Mouse (Mus musculus): ENCODE measurements at regions not wholly inside any gene's neighbourhood (a gene's known extent, or its start where the extent isn't known, plus 50 kb on each side); places are given as distances from the start of the nearest gene placed in this dataset.

DNA sequence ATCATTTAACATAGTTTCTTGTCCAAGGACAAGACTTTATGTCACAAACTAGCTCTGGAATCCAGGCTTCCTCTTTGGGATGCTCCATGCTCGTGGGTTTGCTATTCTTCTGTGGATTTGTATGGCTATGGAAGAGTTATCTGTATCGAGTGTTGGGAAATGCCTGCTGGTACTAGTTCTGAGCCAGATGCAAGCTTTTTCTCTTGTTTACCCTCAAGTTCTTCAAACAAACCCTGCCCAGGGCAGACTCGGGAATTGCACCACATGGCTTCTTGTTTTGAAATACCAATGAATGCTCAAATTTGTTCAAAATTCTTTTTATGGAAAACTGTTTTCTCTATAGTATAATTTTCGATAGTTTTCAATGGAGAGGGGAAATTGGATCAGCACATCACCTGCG is 400.5 kb upstream of the Sall1 start:
- no peak for DNase-seq (ENCODE audit: low read depth, low spot score)

DNA sequence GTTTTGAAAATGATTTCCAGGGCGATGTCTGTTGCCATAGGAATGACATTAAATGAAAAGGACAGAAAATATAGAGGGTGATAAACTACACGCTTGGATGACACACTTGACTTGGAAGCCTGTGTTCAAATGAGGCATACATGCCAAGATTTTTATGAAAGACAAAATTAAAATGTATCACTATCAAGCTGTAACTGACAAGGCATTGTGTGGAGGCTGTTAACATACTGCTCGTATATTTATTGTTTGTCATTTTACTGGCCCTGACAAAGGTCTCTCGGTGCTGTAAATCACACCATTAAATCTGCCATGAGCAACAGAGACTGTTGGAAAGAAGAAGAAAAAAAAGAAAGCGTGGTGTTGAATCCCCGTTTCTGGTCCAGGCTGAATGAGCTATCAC is 395.3 kb upstream of the Sall1 start:
- no peak for DNase-seq (ENCODE audit: low read depth, low spot score)

DNA sequence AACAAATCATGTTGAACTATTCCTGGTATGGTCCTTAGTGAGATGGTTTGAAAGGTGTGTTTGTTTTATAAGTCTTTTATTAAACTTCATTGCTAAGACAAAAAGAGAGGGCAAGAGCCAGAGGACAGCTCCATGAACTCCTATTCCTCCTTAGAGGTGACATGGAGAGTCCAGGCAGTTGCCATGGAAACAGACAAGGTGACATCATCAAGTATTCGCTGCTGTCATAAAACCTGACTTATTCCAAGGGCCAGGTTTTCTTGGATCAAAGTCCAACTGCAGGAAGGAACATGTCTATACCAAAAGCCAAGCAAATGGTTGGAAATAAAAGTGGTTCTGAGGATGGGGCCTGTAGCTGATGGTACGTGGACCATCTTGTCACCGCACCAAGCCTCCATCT is 383.0 kb upstream of the Sall1 start:
- no peak for DNase-seq (ENCODE audit: low read depth, low spot score)

DNA sequence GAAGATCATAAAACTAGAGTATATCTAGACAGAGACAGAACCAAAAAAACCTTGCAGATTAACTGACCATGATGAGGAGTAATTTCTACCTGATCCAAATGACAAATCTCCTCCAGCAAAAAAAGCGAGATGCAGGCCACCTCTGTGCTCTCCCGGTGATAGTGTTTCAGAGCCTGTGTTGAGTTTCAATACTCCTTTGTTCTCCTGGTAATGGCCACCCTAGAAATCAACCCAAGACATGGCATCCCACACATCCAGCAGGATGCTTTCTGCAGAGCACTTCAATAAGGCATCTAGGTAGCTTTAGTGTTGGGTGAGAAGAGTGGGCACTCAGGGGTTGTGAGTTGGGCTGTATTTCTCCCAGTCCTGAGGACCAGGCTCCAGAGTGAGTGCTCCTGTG is 371.3 kb upstream of the Sall1 start:
- no peak for DNase-seq (ENCODE audit: low read depth, low spot score)

DNA sequence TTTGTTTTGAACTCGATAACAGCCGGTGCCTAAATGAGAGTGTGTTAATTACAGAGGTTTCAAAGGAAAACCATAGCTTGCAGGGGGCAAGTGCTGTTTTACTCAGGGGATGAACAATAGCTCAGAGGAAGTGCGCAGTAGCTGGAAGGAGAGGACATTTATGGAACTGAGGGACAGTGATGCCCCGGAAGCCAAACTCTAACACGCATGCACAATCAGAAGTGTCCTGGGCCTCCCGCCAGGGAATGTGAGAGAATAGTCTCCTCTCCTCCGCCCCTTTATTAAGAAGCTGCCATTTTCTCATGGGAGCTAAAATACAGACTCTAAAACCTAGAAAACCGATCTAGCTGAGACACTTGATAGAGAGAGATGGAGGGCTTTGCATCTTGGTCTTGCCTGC is 368.5 kb upstream of the Sall1 start:
- DNase-seq (ENCODE audit: low read depth, low spot score), result no peak

DNA sequence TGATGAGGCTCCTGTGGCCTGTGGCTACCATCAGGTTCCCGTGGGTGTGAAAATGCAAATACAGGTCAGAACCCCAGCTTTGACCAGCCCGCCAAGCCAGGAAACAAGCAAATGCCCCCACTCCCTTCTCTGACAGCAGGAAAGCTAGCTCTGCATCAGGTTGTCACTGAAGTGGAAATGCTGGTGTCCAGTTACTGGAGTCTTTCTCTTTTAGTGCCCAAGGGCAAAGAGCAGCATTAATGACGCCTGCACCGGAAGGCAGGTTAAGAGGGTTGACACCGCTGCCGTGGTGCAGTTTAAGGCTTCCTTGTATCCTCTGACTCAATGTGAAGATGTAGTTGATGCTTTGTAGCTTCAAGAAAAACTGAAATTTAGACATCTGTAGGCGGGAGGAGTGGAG is 368.1 kb upstream of the Sall1 start:
- no peak for DNase-seq (ENCODE audit: low read depth, low spot score)

DNA sequence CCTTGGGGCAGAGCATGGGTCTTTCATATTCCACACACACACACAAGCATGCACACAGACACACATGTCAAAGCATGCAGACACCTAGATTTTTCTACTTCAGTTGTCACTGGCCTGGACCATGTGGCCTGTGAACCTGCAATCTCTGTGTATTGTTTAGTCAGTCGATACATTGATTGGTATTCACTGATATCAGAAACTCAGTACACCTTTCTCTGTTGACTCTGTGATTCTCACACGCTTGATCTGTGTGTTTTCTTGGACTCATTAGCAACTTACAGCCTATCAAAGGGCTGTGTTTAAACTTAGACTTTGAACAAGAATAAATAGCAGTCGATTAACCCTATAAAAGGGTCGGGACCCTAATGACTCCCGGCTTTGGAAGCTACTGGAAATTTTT is 362.7 kb upstream of the Sall1 start:
- DNase-seq (ENCODE audit: low read depth, low spot score), result no peak

DNA sequence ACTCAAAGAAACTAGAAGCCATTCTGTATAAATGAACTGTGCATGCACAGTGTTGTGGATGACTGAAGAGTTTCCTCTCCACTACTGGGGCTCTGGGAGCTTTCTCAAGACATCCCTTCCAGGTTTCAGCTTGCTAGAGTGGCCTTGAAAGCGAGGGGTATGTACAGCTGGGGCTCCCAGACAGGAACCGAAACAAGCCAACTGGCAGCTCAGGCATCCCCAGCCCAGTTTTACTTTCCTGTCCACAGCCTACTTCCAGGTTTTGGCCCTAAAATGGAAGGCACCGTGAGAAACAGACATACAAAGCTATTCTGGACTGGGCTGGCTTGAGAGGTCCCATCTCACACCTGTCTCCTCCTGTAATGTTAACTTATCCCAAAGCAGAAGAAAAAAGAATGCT is 360.3 kb upstream of the Sall1 start:
- no peak for DNase-seq (ENCODE audit: low read depth, low spot score)

DNA sequence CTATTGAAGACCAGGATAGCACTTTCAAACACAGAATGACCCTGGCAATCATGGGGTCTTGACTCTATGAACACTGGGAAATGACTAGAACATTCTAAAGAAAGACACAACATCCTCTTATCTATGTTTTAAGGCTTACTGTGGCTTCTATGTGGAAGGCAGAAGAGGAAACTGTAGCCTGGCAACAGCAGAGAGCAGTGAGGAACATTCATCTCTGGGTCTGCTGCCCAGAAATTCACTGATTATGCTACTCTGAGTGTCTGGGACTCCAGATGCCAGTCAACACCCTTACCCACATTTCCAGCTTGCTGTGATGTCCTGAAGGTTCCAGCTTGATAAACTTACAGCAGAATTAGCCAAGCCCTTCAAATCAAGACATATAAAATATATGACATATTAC is 352.7 kb upstream of the Sall1 start:
- DNase-seq (ENCODE audit: low read depth, low spot score), result no peak

DNA sequence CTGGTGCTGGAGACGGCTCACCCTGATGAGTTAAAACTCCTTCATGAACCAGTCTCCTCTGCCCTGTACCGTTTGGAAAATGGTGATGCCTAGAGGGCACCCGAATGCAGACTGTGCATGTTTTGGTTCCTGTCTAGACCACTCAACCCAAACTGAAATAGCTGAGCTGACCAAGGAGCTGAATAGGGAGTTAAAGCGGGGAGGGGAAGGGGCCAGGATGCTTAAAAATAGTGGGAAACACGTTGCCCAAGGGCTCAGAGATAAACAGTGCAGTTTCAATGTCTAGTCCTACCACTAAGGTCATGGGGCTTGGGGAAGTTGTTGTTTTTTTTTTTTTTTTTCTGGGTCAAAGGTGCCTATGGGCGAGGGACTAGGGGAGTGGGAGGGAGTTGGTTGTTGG is 348.8 kb upstream of the Sall1 start:
- DNase-seq (ENCODE audit: low read depth, low spot score), result no peak

DNA sequence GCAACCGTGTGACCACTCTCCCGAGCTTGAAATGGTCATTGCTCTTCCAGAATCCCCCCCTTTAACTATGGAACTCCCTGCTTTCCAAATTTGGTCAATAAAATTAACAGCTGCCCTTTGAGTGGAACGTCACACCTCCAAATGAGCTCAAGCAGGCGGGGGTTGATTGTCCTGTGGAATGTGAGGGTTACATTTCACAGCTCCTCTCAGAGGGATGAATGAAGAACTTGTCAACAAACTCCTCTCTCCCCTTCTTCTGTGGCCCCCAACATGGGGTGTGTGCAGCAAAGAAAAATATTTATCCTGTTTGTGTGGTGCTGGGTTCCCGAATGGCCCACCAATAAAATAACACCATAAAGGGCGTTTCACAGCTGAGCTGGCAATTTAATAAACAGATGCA is 344.8 kb upstream of the Sall1 start:
- DNase-seq (ENCODE audit: low read depth, low spot score), result no peak

DNA sequence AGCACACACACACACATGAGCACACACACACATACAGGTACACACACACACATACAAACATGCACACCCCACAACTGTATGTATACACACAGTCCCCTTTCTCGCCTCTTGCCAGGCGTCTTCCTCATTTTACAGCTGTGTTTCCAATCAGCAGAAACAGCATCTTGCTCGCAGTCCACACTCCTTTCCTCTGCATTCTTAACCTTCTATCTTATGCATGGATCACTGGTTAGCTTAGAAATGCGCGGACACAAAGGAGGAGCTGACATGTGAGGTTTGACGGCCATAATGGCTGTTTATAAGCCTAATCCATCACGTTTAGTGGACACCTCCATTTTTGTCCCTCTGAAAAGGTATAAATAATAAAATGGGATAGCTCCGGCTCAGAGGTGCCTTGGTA is 343.3 kb upstream of the Sall1 start:
- DNase-seq (ENCODE audit: low read depth, low spot score), result no peak

DNA sequence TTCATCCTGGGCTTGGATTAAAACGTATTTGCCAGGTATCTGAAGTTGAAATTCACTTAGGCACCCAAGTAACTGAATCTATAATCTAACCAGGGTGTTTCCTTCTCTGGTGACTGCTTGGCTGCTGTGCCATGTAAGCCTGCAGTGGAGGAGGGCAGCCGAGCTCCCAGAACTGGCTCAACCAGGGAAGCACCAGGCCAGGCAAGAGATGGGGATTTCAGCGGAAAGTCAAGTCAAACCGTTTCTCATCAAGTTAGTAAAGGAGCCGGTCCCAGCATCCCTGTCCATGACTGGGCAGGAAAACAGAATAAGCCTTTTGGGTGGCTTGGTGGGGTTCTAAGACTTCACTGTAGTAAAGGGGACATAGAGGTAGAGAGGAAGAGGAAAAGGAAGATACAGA is 341.1 kb upstream of the Sall1 start:
- DNase-seq (ENCODE audit: low read depth, low spot score), result no peak

DNA sequence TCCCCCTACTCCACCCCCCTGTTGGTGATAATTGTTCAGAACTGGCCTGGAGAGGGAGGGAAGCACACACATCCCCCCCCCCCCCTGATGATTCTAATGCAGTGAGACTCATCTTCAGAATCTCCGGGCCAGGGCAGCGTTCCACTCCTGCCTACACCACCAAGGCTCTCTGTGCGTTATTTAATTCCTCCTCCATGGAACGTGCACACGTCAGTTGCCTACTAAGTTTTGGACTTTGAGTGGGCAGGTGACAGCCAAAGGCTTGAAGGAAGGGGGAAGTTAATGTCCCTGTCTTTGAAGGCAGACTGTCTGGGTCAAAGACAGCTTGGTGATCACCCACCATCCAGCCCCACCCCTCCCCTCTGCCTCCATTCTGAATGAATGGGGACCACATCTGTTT is 339.8 kb upstream of the Sall1 start:
- DNase-seq (ENCODE audit: low read depth, low spot score), result no peak

DNA sequence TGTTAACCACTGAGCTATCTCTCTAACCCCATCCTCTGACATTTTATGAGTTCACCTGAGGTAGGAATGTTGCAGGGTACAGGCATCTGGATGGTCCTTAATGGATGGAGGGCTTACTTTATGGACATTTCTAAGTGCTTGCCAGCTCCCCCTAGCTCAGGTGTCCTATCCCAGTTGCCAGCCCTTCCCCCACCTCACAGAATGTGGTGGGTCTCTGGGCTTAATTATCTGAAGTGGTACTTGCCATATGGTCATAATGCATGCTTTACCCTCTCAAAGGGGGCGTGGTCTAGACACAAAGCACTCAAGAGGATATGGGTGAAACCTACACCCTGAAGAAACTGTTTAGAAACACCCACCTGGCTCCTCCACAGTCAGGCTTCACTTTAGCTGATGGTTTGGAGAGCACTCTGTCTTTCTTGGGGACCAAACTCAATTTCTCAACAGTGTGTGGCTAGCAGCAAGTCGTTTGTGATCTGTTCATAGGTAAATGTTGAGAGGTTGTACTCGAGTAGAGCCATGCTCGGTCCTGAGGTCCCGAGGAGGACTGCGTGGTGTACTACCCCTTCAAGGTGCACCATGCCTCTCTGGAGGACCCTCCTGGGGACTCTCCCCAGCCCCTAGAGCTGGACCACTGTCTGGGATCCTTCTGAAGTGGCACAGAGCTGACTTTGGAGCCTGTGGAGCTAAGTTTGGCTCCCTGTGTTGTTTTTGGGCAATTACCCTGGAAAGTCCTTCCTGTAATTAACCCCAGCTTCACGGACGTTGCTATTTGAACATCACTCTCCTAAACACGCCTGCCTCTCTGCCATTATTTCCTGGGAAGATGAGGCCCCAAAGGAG is 338.8 kb upstream of the Sall1 start:
- DNase-seq (ENCODE audit: low read depth, low spot score), result no peak

DNA sequence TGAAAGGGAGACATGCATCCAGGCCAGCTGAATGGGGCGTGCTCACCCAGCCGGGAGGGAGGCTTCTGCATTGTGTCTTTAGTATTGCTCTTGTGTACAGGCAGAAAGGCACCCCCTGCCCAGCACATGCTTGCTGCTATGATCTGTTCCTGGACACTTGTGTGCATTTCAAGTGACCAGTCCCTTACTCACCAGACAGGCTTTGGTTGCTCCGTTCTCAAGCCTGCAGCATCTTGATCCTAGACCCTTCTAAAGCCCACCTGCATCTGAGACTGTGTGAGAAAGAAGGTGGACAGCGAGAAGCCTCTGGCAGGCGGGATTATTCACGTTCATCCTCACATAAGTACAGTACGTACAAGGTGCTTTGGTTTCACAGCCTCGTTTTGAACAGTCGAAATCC is 336.5 kb upstream of the Sall1 start:
- no peak for DNase-seq (ENCODE audit: low read depth, low spot score)

DNA sequence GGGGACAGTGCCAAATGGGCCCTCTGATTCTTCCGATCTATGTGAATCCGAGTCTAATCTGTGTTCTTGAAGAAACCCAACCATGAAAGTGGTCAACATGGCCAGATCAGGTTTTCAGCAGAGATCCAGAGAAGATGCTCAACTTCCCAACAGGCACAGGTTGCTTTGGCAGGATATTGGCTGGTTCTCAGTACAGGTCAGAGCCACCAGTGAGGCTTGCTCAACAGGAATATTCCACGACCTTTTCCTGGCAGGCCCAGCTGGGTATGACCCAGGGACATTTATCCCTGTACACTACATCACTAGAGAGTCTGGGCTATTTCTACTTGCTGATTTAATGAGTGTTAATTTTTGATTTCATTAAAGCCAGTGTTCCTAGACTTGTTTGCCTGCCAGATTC is 328.8 kb upstream of the Sall1 start:
- DNase-seq (ENCODE audit: low read depth, low spot score), result no peak

DNA sequence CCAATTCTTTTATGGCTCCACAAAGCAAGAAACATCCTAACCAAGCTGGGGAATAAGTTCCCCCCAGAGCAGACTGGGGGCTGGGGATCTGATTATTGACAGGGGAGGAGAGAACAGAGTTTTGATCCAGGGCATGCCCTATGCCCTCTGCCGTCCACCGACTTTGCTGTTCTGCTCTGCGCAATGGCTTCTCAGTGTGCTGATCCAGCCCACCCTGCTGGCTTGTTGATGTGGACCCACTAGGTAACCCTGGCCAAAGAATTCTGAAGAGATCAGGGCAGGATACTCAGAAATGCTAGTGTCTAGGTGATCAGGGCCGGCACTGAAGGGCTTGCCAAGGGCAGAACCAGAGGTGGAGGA is 327.8 kb upstream of the Sall1 start:
- DNase-seq (ENCODE audit: low read depth, low spot score), result no peak

DNA sequence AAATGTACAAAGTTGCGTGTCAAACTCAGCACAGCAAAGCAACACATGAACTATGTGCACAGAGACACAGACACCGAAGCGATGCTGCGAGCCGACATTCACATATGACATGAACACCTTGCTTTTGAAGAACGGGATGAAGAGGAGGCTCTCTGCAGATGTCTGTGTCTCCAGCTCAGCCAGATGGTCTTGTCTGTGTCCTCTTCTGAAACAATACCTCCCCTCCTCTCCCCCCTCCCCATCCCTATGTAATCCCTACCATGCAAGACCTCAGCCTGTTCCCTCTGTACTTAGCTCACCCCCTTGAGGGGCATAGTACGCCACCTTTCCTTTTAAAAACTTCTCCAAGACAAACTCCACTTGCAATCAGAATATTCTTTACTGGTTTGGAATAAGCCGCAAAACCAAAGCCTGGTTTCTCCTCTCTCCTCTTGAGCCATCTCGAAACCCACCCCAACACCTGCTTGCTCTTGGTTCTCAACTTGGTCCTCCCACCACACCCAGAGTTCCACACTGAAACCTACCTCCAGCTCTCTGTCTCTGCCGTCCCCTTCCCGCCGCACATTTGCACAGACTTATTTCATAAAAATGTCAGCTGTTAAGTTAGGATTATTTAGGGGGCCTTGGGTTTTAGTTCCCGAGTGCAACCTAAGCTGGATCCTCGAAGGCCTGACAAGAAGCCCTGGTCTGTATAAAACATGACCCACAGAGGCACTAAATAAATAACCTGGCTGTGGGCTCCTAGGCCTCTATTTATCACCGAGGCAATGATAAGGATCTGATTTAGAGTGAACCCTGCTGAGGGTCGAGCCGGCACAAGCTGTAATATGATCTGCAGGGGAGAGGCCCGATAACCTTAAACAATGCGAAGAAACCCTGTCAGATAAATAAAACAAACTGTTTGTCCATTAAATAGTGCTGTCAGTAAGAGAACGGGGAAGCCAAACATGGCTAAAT is 327.1 kb upstream of the Sall1 start:
- DNase-seq (ENCODE audit: low read depth, low spot score), result no peak

DNA sequence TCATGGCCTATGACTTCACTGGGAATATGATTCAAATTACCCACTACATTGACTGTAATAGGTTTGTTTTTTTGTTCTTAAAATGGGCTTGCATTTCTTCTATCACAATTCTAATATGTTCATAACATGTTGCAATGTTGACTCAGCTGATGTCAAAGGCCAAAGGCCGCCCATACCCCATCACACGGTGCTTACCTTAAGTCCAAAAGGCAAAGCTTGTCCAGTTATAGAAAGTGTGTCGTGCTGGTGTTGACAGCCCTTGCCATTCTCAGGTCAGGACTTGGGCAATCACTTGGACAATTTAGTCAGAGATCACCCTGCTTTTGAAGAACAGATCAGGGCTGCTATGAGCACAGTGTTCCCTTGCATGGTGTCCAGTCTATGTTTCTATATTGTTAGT is 321.5 kb upstream of the Sall1 start:
- no peak for DNase-seq (ENCODE audit: low read depth, low spot score)

DNA sequence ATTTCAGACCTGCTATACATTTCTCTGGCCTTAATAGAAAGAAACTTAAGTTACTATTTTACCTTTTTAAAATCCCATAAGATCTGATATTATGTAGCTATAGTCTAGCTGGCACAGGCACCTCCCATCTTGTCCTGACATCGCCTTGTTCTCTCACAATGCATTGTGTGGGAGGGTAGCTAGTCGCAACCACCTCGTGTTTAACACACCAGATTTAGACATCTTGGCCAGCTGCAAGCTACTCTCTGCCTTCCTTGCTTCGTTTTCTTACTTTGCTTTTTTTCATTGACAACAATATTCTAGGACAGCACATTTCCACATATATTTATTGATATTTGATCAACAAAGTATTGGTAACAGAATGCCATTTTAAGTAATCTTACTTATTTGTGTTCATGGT is 314.4 kb upstream of the Sall1 start:
- DNase-seq (ENCODE audit: low read depth, low spot score), result no peak

DNA sequence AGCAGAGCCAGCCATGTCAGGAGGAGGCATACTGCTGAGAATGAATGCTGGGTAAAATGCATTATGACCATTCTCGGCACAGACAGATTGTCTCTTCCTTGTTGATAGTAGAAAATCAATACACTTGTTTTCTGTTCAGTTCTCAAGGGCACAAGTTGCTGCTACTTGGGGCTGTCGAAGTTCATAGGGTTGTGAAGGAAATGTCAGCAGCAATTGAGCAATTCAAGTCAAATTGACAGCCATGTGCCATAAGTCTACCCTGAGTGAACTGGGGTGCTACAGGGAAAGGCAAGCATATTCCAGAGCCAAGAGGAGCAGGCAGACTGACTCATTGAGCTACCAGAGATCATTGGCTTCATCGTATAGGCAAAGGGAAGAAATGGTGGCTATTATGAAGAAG is 301.6 kb upstream of the Sall1 start:
- no peak for DNase-seq (ENCODE audit: low read depth, low spot score)

DNA sequence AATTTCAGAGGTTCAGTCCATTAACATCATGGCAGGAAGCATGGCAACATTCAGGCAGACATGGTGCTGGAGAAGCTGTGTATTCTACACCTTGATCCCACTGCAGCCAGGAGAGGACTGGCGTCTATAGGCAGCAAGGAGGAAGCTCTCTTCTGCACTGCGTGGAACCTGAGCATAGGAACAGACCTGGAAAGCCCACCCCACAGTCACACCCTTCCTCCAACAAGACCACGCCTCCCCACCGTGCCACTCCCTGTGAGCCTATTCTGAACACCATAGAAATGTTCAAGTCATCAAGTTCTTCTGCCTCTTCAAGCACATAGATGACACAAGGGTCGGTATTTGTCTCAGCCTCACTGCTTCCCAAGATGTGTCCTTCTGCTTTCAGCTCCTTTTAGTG is 297.7 kb upstream of the Sall1 start:
- DNase-seq (ENCODE audit: low read depth, low spot score), result no peak
